Mouse (Mus musculus) v-Abl transformed pro-B cells (cell line): ENCODE results near the gene Anks6.

ENCODE experiments used
- in situ Hi-C, 2 experiments: fragments of 400-800 bp; cut with MboI; formaldehyde crosslinking; loops; one replicate each; pipeline ENCODE4 v1.15.1; 2025; ENCODE audit not compliant: unreplicated experiment in 2 of 2

Anks6 gene

DNA sequence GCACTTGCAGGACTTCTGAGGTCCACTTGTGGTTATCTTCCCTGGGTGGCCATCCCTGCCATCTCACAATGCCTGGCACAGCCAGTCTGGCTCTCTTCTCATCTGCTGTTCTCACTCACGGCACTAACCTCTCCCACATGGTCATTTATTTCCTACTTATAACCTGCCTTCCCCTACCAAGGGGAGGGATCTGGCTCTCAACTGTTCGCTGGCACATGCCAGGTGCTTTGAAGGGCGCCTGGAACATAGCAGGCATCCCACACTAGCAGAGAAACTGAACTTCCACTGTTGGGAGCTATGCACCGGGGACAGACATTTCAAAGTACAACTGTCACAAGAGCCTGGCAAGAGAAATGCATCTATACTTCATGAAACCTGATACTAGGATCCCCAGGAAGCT is 9.5 kb downstream of the Anks6 start:
- in situ Hi-C loops: loop anchor here (5.0 to 25.0 kb wide), 4 partner anchors 435 to 835 kb away; no protein-coding TSS in a partner anchor

DNA sequence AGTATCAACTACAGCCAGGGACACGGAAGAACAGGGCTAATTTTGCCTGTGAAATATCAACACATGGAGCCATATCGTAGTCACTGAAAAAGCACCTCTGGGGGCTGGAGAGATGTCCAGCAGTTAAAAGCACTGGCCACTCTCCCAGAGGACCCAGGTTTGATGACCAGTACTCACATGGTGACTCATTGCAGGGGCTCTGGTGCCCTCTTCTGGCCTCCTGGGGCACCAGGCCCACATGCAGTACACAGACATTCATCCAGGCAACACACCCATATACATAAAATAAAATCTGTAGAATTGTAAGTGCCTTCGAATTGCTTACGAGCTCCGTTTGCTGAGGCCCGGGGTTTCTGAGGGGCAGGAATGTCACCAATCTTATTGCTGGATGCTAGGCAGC is 10.3 kb downstream of the Anks6 start:
- in situ Hi-C loops: loop anchor here (5.0 to 25.0 kb wide), 4 partner anchors 435 to 835 kb away; no protein-coding TSS in a partner anchor

DNA sequence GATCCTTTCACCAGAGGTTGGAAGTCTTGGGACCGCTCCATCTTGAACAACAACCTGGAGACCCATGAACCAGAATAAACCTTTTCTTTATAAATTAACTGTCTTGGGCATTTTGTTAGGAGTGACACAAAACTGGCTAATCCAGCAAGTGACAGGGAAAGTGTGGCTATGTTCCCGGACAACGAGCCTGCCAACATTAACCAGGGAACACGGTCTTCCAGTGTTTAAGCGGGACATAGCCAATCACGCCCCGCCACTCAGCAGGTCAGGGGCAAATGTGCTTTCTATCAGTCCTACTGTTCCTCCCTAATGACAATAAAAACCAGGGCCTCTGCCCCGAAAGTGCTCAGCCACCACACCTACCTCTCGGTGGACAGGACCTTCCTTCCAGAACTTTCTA is 13.4 kb downstream of the Anks6 start:
- in situ Hi-C loops: loop anchor here (10.0 to 25.0 kb wide), 3 partner anchors 682 to 832 kb away; no protein-coding TSS in a partner anchor

DNA sequence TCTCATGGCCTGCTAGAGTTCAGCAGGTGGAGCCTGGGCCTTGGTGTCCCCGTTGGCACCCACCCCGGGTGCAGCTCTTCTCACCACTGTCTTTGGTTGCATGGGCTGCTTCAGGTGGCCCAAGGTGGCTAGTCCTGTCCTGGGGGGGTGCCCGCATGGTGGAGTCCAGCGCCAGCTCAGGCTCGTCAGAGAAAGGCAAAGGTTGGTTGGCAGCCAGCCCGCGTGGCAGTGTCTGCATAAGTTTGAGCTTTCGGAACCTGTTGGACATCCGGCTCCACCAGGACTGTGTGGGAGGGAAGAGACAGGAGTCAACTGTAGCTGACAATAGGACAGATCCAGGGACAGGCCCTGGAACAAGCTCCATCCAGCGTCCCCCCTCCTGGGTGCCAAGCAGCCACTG is 17.6 kb downstream of the Anks6 start:
- in situ Hi-C loops: loop anchor here (5.0 to 25.0 kb wide), 4 partner anchors 352 to 827 kb away; no protein-coding TSS in a partner anchor

DNA sequence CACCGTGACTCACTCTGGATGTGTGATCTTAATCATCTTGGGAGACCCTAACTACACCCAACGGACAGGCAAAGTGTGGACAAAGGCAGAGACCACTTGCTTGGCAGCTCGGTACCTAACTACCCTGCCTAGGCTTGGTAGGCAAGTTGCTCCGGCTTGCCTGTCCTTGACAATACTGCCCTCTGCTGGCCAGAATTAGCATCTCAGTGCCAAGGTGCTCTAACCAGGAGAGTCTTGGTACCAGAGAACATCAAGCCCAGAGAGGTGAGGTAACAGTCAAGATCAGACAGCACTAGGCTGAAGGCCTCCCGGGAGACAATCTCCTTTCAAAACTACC is 19.9 kb downstream of the Anks6 start:
- in situ Hi-C loops: loop anchor here (5.0 to 25.0 kb wide), 4 partner anchors 350 to 825 kb away; no protein-coding TSS in a partner anchor

DNA sequence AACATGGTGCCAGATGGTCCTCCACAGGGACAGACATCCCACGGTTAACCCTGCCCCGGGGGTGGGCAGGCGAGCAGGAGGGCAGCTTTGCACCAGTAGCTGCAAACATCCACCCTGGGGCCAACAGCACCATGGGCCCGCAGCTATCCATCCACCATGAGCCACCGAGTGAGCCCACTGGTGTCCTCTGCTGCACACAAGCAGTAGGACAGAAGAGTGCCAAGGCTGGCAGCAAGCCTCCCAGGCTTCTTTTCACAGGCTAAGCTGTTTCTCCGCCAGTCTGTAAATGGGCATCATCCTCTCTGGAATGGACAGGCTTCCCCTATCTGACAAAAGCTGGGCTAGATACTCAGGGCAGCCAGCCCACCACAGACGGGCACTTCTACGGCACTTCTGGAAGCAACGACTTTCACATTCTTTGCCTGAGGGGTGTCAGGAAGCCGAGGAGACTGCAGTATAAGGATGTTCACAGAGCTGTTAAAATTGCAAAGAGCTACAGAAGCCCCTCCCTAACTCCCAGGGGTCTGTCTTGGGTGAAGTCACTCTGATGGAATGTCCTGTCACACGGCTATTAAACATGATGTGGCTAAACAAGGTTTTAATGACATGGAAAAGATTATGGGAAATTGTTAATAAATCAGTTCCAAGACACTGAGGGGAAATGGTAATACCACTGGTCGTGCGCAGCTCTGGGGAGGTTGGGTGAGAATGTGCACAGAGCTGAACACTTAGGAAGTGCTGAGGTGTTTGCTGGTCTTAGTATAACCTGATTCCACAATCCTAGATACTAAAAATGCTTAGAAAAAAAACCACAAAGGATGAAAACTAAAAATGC is 20.5 kb downstream of the Anks6 start:
- in situ Hi-C loops: loop anchor here (5.0 to 25.0 kb wide), 4 partner anchors 349 to 824 kb away; no protein-coding TSS in a partner anchor

DNA sequence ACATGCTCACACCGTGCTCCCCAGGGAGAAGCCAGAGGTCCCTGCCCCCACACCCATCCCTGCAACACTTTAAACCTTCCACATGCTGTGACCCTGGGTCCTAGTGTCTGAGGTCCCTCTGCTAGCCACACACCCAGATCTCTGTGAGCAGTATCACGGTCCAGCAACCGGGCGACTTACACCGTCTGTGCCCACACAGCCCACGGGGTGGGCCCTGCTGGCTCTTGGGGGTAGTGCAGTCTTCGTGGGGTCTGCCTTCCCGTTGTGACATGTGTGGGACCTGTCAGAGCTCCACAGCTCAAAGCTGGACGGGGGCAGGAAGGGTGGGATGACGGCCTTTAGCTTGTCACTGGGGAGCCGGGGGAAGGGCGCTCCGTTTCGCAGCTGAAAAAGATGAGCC is 21.7 kb downstream of the Anks6 start:
- in situ Hi-C loops: loop anchor here (5.0 to 25.0 kb wide), 4 partner anchors 348 to 823 kb away; no protein-coding TSS in a partner anchor

DNA sequence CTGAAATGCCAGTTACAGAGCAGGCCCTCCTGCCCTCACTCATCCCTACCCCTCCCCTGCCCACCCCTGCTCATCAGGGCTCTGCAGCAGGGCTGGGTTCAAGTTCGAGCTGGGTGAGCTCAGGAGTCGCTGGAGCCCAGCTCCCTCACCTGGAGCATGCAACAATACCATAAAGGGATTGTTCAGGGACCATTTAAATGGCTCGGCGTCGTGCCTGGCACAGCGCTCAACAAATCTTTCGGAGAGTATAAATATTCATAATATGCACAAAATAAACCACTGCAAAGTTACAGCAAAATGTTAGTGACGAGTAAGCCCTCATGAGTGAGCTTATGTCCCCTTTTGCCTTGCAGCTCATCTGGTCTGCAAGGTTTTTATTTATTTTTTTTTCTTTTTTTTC is 25.1 kb downstream of the Anks6 start:
- in situ Hi-C loops: loop anchor here (25.0 kb wide), 2 partner anchors 670 to 820 kb away; no protein-coding TSS in a partner anchor

DNA sequence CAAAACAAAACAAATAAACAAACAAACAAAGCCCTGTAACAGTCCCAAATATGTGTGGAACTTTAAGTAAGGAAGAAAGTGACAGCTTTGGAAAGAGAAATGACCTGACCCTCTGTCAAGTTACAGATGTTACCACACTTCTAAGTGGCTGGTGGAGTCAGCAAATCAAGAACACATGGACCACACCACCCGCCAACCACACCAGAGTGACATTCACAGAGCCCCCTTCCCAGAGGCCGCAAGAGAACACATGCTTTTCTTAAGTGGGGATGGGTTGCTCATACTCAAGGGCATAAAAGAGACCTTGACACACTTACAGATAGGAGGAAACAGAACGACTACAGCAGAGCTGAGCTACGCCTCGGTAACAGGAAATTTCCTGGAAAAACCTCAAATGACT is 28.4 kb downstream of the Anks6 start:
- in situ Hi-C loops: loop anchor here (25.0 kb wide), 2 partner anchors 666 to 816 kb away; no protein-coding TSS in a partner anchor

DNA sequence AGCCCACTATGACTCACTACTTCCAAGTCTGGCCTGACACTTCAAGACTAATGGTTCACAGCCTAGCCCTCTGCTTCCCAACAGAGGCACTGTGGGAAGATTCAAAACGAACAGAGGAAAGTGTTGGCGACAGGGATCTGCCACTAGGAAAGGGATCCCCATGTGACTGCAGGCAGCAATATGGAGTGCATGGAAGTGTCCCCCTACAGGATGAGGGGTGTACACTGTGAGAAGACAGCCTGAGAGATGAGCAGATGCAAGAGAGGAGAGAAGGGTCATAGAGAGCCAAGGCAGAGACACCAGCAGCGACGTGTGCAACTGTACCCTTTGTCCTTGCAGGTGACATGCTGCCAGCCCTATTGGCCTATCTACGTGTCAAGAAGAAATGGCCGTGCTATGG is 33.3 kb downstream of the Anks6 start:
- in situ Hi-C loops: loop anchor here in 1 of 2 experiments (5.0 to 25.0 kb wide), 2 partner anchors 42 to 512 kb away; no protein-coding TSS in a partner anchor

DNA sequence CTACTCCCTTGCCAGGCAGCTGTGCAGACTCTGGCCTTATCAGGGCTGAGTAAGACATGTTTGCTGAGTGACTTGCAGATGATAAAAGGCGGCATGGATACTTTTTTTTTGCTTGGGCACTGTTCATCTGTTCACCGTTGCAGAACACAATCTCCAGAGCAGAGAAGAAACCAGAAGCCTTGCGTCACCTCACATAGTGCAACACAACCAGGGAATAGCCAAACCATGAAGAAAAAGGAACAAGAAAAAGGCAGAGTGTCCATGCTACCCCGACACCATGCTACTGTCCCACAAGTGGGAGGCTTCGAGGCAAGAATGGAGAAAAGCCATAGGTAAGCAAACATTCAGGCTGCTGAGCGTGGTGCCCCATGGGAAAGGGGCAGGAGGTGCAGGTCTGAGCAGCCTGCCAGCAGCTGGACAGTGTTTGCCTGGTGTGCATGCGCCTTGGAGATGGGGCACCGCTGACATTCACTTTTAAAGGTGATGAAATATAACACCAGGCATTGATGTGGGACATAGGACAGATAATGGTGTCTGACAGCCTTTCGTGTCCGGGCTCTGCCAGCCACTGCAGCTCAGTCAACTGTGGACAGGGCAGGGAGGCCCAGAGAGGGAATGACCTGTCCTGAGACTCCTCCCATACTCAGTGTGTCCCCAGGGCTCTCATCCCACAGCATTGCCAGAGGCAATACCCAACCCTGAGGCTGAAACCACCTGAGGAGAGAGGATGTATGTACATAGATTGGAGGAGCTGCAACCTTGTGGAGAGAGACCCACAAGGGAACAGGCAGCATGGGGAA is 34.2 kb downstream of the Anks6 start:
- in situ Hi-C loops: loop anchor here in 1 of 2 experiments (5.0 to 25.0 kb wide), 2 partner anchors 41 to 511 kb away; no protein-coding TSS in a partner anchor

DNA sequence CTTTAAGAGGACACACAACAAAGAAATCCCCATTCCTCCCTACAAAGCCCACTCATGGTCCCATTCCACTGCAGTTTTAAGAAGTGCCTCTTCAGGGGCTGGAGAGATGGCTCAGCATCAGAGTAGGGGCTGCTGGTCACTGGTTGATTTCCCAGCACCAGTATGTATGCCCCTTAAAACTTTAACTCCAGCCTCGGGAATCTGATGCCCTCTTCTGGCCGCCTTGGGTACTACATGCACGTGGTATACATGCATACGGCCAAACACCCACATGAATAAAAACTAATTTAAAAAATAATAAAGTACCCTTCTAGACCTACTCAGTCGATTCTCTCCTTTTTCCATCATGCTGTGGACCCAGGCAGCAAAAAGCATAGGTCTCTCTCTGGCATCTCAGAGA is 36.7 kb downstream of the Anks6 start:
- in situ Hi-C loops: loop anchor here in 1 of 2 experiments (5.0 to 25.0 kb wide), 2 partner anchors 38 to 508 kb away; no protein-coding TSS in a partner anchor

DNA sequence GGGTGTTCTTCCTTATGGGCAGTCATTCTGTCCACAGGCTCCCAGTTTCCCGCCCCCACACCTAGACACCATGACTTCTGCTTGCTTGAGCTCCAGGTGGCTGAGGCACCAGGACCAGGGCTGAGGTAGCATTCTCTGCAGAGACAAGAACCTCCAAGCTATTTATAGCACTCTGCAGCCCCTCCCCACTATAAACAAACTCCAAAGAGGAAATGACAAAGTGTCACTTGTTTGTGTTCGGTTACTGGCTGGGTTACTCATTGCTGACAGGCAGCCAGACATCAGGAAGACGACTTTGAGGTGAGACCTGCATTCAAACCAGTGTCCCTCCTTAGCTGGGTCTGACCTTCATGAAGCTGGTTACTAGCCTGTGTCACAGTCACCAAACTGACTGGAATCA is 42.1 kb downstream of the Anks6 start:
- in situ Hi-C loops: loop anchor here (10.0 to 25.0 kb wide), 2 partner anchors 240 to 503 kb away; no protein-coding TSS in a partner anchor

DNA sequence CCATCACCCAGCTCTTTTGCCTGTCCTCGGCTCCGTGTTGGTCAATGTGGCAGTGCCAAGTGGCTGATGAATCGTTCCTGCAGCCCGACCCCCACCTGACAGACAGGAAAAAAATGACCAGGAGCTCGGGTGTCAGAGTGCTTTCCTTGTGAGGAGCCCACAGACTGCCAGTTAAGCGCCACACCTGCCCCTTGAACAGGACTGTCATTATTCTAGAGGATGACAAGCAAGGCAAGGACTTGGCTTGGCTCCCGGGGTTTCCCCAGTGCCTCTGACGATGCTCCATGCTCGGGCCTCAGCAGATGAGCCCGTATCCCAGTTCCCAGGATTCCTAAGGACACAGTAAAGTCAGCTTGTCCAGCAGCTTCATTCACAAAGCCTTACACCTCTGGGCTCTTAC is 44.8 kb downstream of the Anks6 start:
- in situ Hi-C loops: loop anchor here (5.0 to 25.0 kb wide), 3 partner anchors 238 to 500 kb away; no protein-coding TSS in a partner anchor

DNA sequence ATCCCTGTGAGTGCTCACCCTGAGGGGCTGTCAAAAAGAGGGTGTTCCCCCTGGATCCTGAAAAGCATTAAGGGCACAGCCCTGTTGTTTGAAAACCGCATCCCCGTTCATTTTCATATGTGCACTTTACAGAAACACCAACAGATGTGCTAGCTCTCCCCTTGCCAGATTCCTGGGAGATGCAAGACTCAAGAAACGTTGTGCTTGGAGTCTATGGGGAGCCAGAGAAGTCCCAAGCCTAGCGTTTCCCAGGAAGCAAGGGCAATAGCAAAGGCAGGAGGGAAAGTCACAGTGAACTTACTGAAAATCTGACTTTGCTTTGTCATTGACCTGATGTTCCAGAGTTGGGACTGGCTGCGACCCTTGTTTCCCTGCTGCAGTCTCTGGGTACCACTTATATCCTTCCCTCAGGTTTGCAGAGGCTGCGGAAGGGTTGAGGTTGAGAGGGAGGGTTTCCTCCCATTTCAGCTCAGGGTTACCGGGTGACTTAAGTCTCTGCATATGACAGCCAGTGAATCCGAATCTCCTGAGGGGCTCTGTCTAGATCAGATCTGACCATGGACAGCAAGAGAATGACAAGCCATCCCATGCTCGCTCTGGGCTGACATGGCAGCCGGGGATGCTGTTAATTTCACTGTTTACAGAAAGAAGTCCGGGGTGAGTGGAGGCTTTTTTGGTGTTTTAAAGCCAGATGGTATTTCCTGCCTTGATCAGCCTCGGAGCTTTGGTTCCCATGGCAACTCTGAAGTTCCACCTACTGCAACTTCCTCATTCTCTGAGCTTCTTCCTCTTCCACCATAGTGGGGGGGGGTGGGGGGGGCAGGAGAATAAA is 46.6 kb downstream of the Anks6 start:
- in situ Hi-C loops: loop anchor here (5.0 to 25.0 kb wide), 3 partner anchors 236 to 498 kb away; no protein-coding TSS in a partner anchor

DNA sequence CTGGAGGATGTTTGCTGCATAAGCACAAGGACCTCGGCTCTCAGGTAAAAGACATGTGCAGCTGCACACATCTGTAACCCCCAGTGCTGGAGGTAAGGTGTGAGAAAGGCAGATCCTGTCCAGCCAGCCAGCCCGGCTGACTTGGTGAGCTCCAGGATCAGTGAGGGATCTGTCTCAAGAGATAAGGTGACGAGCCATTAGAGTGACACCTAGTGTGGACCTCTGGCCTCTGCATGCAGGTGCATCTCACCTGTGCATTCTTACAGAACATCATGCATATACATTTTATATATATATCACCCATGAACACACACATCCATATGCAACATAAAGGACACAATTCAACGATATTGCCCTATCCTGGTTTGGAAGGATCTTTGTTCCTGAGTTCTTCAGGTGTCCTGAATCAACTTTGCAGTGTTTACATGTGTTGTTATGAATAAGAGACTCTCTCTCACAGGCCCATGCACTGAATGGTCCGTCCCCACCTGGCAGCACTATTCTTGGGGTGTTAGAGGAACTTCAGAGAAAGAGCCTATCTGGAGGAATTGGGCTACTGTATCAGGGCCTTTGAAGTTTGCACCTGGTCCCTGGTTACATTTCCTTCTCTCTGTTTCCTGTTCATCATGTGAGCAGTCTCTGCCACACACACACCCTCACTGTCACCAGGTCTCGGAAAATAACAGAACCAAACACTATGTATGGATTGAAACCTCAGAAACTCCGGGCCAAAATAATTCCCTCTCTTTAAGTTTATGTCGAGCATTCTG is 56.4 kb downstream of the Anks6 start:
- in situ Hi-C loops: loop anchor here in 1 of 2 experiments (25.0 kb wide), 1 partner anchor 489 kb away; no protein-coding TSS in a partner anchor

DNA sequence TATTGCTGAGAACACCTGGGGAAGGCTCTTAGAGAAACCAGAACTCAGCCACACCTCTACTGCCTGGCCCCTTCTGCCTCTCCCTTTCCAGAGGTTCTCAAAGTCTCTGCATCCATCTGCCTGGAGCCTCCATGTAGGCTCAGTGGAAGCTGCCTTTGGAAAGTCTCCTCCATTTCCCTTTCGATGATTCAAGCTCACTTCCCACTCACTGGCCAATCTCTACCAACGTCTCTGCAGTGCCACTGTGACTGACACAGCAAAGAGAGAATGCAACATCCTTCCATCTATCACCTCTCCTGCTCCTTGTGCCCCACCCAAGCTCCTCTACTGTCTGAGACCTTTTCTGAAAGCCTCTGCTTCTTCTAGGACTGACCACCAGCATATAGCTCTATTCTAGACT is 59.3 kb downstream of the Anks6 start:
- in situ Hi-C loops: no loop called here

DNA sequence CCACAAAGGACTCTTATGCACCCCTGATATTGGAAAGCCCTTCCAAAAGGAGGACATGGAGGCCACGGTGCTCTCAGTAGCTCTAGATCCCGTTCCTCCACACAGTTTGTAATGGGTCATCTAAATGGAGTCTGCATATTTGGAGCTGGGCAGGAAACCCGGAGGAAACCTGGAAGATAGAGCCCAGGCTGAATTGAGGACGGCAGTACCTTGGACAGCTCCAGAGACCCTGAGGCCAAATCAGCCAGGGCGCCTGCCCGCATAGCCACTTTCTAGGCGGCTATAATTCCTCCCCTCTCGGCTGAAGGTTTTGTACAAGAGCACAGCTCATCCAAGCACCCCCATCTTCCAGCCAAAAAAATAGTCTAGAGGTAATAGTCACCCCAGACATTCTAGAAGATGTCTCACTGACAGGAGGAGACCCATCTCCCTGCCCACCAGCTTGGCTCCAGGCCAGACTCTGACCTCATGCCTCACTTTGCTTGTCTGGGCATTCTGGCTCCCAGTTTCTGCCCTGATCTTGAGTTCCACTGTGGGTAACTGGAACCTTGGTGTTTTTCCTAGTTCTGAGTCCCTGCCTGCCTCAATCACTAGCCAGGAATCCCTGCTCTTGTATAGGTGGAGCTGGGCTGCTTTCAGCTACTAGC is 64.3 kb downstream of the Anks6 start:
- in situ Hi-C loops: no loop called here

DNA sequence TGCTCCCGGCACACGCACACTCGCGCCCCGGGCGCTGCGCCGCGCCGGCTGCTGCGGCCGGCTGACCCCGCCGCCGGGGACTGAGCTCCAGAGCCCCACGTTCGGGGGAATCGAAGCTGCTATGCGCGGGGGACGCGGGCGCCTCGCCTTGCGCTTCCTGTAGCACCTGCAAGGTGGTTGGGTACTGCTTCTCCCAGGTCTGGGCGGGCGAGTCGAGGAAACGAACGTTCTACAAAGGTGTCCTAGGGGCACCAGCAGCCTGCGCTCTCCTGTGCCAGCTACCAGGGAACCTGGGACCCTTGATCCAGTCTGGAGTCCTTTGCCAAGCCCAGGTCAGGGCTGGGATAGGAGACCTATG is 65.3 kb downstream of the Anks6 start:
- in situ Hi-C loops: no loop called here
